Mouse (Mus musculus) forebrain, postnatal 0 days (tissue): Measurements from ENCODE around the gene Zbtb25. TPM values are rescaled to one million over a fixed set of nuclear protein-coding genes. Genes with fewer than 3 reads are reported as not detected.
A peak's percentile ranks its signal among the peaks of the same experiment; 100 is the strongest.

Experiments used
- ATAC-seq: fragments of 200-750 bp; cut with Nextera tagmentation; 2 replicates; pipeline ENCODE4 v1.8.0; 2017; ENCODE audit warnings: mild to moderate bottlenecking, moderate library complexity
- DNase-seq: peaks from one replicate; pipeline ENCODE4 v3.0.0-alpha.2; 2015
- H3K27ac ChIP-seq: fragments of 300-500 bp; sonication (generic); 2 replicates; pipeline ENCODE4 v1.5.1; 2014; ENCODE audit warnings: low read depth, mild to moderate bottlenecking, antibody characterized with exemption, low read length, moderate library complexity, mixed read lengths
- H3K27me3 ChIP-seq: fragments of 300-500 bp; sonication (generic); 2 replicates; pipeline ENCODE4 v1.6.1; 2014; ENCODE audit warnings: mild to moderate bottlenecking, low read length, mixed read lengths; ENCODE audit not compliant: insufficient read depth
- H3K36me3 ChIP-seq: fragments of 300-500 bp; sonication (generic); 2 replicates; pipeline ENCODE4 v1.6.1; 2014; ENCODE audit warnings: mild to moderate bottlenecking, moderate library complexity; ENCODE audit not compliant: insufficient read depth
- H3K4me1 ChIP-seq: fragments of 300-500 bp; sonication (generic); 2 replicates; pipeline ENCODE4 v1.6.1; 2014; ENCODE audit warnings: antibody characterized with exemption; ENCODE audit not compliant: insufficient read depth
- H3K4me2 ChIP-seq: fragments of 300-500 bp; sonication (generic); 2 replicates; pipeline ENCODE4 v1.6.1; 2014; ENCODE audit warnings: low read depth, mild to moderate bottlenecking, moderate library complexity
- H3K4me3 ChIP-seq: fragments of 300-500 bp; sonication (generic); 2 replicates; pipeline ENCODE4 v1.5.1; 2014; ENCODE audit warnings: low read depth, low read length, mixed read lengths
- H3K9ac ChIP-seq: fragments of 300-500 bp; sonication (generic); 2 replicates; pipeline ENCODE4 v1.6.1; 2014; ENCODE audit warnings: mild to moderate bottlenecking
- H3K9me3 ChIP-seq: fragments of 300-500 bp; sonication (generic); 2 replicates; pipeline ENCODE4 v1.6.1; 2016; ENCODE audit warnings: low read length
- CTCF ChIP-seq: sonication (generic); IDR thresholded peaks from 2 replicates; pipeline ENCODE4 v1.5.1; 2016; ENCODE audit warnings: antibody characterized with exemption, control low read depth, low read depth
- WGBS: fragments of 180-500 bp; shearing (Covaris S2); extraction: QIAGEN DNeasy Blood & Tissue Kit; methylation state at CpG from one replicate; pipeline ENCODE4 v1.1.7; 2014; 5-methylcytosine and 5-hydroxymethylcytosine counted together
- polyA plus RNA-seq: library from polyadenylated mRNA; unstranded; fragments of >200 nt; fragmentation: Nextera tagmentation; extraction: Ambion mirVana; gene quantifications from 2 replicates; pipeline ENCODE4 v1.2.1, GENCODE M21; 2015
- total RNA-seq: library from RNA; depleted of rRNA; stranded (reverse); fragments of >200 nt; gene quantifications from 2 replicates; pipeline ENCODE4 v1.2.3, GENCODE M21; 2014; rRNA removed

Zbtb25 gene
- total and polyA plus RNA-seq, 2 experiments from 2014 or later, result 13.2 to 25.8 TPM

DNA sequence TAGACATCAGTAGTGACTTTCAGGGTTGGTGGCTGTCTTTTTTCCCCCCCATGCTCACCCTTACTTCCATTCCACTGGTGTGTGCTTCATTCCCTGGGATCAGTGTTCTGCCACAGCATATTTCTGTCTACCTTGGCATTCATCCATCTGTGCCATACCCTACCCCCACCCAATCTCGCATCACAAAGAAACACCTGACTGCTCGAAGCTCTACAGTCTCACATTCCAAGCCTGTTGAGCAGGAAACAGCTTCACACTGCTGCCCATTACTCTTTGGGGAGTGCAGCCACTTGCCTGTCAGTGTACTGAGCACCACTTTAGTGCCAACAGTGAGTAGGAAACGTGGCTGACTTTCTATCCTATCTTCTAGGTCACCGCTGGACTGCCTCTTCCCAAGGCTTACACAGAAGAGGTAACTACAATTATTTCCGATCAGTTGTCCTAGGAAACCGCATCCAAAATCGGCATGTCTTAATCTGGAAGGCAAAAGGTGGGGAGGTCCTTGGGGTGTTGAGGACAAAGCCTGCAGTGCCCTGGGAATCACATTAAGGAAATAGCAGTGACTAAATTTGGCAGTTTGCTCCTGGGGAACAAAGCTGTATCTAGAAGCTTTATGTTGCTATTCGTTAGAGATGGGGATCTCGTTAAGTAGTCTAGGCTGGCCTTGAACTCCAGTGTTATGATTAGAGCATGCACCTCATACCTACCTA, 62.4 kb downstream of the Zbtb25 start:
- Histone ChIP-seq H3K4me2 (no peak overlapping the region), H3K27me3 (no peaks in the 10 kb centered on the region), H3K9me3 (no peaks in the 10 kb centered on the region), H3K4me1 (peaks cover 3% of the 10 kb centered on the region; the same call in 1 of the 2 replicates), H3K9ac (no peak overlapping the region), H3K36me3 (peaks cover 25% of the 10 kb centered on the region), H3K4me3 (no peak overlapping the region), H3K27ac (no peak overlapping the region)
- ATAC-seq, result no peak
- WGBS, result 53% methylated on average over 9 of the region's 9 CpGs
- TF ChIP-seq CTCF, result no peak
- DNase-seq, result no peak

GRCm38 (mm10) chr12:76305107-76305506, 64.3 kb downstream of the Zbtb25 start:
- 89% methylated on average over 8 of the region's 8 CpGs for WGBS
- no peak for TF ChIP-seq CTCF
- Histone ChIP-seq H3K27me3 (no peaks in the 10 kb centered on the region), H3K36me3 (peaks cover 19% of the 10 kb centered on the region), H3K4me2 (no peak overlapping the region), H3K27ac (no peak overlapping the region), H3K4me3 (no peak overlapping the region), H3K4me1 (peaks cover 3% of the 10 kb centered on the region; the same call in 1 of the 2 replicates), H3K9me3 (no peaks in the 10 kb centered on the region), H3K9ac (no peak overlapping the region)
- no peak for ATAC-seq
- no peak for DNase-seq

DNA sequence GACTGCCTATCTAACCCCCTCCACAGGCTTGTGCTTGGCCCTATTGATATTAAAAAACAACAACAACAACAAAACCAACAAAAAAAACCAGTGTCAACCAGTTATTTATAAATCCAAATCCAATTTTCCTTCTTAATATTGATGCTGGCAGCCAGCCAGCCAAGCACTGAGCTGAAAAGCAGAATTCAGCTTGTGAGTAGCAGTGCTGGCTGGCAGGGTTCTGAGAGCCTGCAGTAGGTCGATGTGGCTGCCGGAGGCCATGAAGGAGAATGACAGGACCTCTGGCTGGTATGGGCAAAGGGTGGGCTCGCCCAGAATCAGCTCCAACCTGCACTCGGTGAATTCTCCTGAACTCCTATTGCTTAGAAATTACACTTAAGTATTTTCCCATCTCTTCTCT, 65.2 kb downstream of the Zbtb25 start:
- DNase-seq (peak; percentile 62), ATAC-seq (no peak)
- H3K27ac ChIP-seq, result 0 out of 2 replicates have a peak overlapping the region, but pooled peaks have one; percentile 29
- H3K4me3 ChIP-seq, result no peak overlapping the region
- 33% methylated on average over 4 of the region's 4 CpGs for WGBS
- no peak for TF ChIP-seq CTCF
- H3K27me3 ChIP-seq, result no peaks in the 10 kb centered on the region
- peaks cover 23% of the 10 kb centered on the region for H3K36me3 ChIP-seq
- no peak overlapping the region for H3K4me2 ChIP-seq
- no peaks in the 10 kb centered on the region for H3K9me3 ChIP-seq
- no peak overlapping the region for H3K9ac ChIP-seq
- peaks cover 3% of the 10 kb centered on the region; the same call in 1 of the 2 replicates for H3K4me1 ChIP-seq

GRCm38 (mm10) chr12:76303474-76303873, 65.9 kb downstream of the Zbtb25 start:
- Histone ChIP-seq H3K4me1 (peaks cover 3% of the 10 kb centered on the region; the same call in 1 of the 2 replicates), H3K9ac (no peak overlapping the region), H3K4me2 (no peak overlapping the region), H3K36me3 (peaks cover 28% of the 10 kb centered on the region), H3K27me3 (no peaks in the 10 kb centered on the region), H3K27ac (no peak overlapping the region), H3K9me3 (no peaks in the 10 kb centered on the region), H3K4me3 (no peak overlapping the region)
- ATAC-seq, result no peak
- 73% methylated on average over 11 of the region's 11 CpGs for WGBS
- DNase-seq, result no peak
- TF ChIP-seq CTCF, result no peak

- Histone ChIP-seq H3K9me3 (no peaks in the 10 kb centered on the region), H3K4me2 (no peak overlapping the region), H3K4me1 (peaks cover 3% of the 10 kb centered on the region; the same call in 1 of the 2 replicates), H3K4me3 (no peak overlapping the region), H3K27ac (no peak overlapping the region), H3K36me3 (peaks cover 26% of the 10 kb centered on the region), H3K9ac (no peak overlapping the region), H3K27me3 (no peaks in the 10 kb centered on the region)
- no peak for TF ChIP-seq CTCF
- WGBS, result 84% methylated on average over 10 of the region's 10 CpGs
- ATAC-seq (no peak), DNase-seq (no peak)
These were observed 69.0 kb downstream of the Zbtb25 start for GRCm38 (mm10) chr12:76300367-76300766.

GRCm38 (mm10) chr12:76299361-76299906, 70.0 kb downstream of the Zbtb25 start:
- Histone ChIP-seq H3K9me3 (no peaks in the 10 kb centered on the region), H3K27ac (no peak overlapping the region), H3K4me3 (no peak overlapping the region), H3K4me1 (peaks cover 3% of the 10 kb centered on the region; the same call in 1 of the 2 replicates), H3K4me2 (no peak overlapping the region), H3K36me3 (peaks cover 28% of the 10 kb centered on the region), H3K27me3 (no peaks in the 10 kb centered on the region), H3K9ac (no peak overlapping the region)
- no peak for TF ChIP-seq CTCF
- no peak for ATAC-seq
- DNase-seq, result no peak
- WGBS, result 97% methylated on average over 9 of the region's 9 CpGs

DNA sequence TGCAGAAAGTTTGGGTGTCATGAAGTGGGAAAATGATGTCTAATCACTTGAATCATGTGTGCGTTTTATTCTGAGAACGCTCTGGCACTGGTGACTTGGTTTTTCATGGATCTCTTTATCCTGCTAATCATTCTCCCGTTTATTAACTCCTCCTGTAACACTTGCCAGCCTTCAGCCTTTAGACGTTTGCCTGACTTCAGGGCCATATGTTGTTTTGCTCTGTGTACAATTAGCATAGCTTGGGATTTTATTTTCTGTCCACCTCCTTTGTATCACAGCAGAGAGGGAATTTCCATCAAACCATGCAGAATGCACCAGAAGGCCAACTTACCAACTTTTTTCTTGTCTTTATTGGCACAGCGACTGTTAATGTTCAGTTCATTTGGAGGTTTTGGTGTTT, 71.6 kb downstream of the Zbtb25 start:
- Histone ChIP-seq H3K36me3 (peaks cover 37% of the 10 kb centered on the region), H3K4me2 (no peak overlapping the region), H3K27ac (no peak overlapping the region), H3K4me1 (no peaks in the 10 kb centered on the region), H3K4me3 (no peak overlapping the region), H3K9ac (no peak overlapping the region), H3K9me3 (no peaks in the 10 kb centered on the region), H3K27me3 (no peaks in the 10 kb centered on the region)
- ATAC-seq (no peak), DNase-seq (no peak)
- WGBS, result 43% methylated on average over 5 of the region's 5 CpGs
- TF ChIP-seq CTCF, result no peak

Other genes starting within 250 kb of the Zbtb25 start
- gene Esr2, start 192.3 kb downstream of the Zbtb25 start, total RNA-seq, result 0.15 and 0.95 TPM in 2 replicates
- gene Esr2, start 192.3 kb downstream of the Zbtb25 start, polyA plus RNA-seq, result 0.23 and 0.35 TPM in 2 replicates
- not detected in 2 replicates for gene Tex21, start 122.9 kb downstream of the Zbtb25 start, total RNA-seq
- gene Tex21, start 122.9 kb downstream of the Zbtb25 start, polyA plus RNA-seq, result not detected in 2 replicates
- 22.8 and 26.2 TPM in 2 replicates for gene Mthfd1, start 114.3 kb downstream of the Zbtb25 start, total RNA-seq
- 19.1 and 25.2 TPM in 2 replicates for gene Mthfd1, start 114.3 kb downstream of the Zbtb25 start, polyA plus RNA-seq
- 18.9 and 24.7 TPM in 2 replicates for gene Akap5, start 44.7 kb downstream of the Zbtb25 start, total RNA-seq
- gene Akap5, start 44.7 kb downstream of the Zbtb25 start, polyA plus RNA-seq, result 5.3 and 11.0 TPM in 2 replicates
- 3.1 and 3.5 TPM in 2 replicates for gene Zbtb1, start 664 bp upstream of the Zbtb25 start, total RNA-seq
- gene Zbtb1, start 664 bp upstream of the Zbtb25 start, polyA plus RNA-seq, result 1.5 and 2.0 TPM in 2 replicates
- 6.5 and 10.6 TPM in 2 replicates for gene Hspa2, start 34.6 kb upstream of the Zbtb25 start, total RNA-seq
- 8.4 and 11.6 TPM in 2 replicates for gene Hspa2, start 34.6 kb upstream of the Zbtb25 start, polyA plus RNA-seq
- 1.1 and 1.8 TPM in 2 replicates for gene Ppp1r36, start 47.9 kb upstream of the Zbtb25 start, total RNA-seq
- 2.2 and 2.7 TPM in 2 replicates for gene Ppp1r36, start 47.9 kb upstream of the Zbtb25 start, polyA plus RNA-seq
- gene Plekhg3, start 161.3 kb upstream of the Zbtb25 start, total RNA-seq, result 4.1 and 6.2 TPM in 2 replicates
- 0.53 and 1.1 TPM in 2 replicates for gene Plekhg3, start 161.3 kb upstream of the Zbtb25 start, polyA plus RNA-seq